Mouse (Mus musculus): ENCODE measurements around the gene Zfp316.

Gene Zfp316

GRCm38 (mm10) chr5:143213832-143214231 is 56.0 kb downstream of the Zfp316 start:
- DNase-seq, result no peak

- DNase-seq, result no peak
Measured at GRCm38 (mm10) chr5:143205015-143205414, 64.8 kb downstream of the Zfp316 start.

All from spleen, adult 18-20 months (tissue).